Mouse (Mus musculus): ENCODE results near the gene Cyth1. TPM values are rescaled to one million over a fixed set of nuclear protein-coding genes. Genes with fewer than 3 reads are reported as not detected.

Cyth1 gene
- total RNA-seq, 2 experiments from 2014 or later = 56.4 to 60.9 TPM

DNA sequence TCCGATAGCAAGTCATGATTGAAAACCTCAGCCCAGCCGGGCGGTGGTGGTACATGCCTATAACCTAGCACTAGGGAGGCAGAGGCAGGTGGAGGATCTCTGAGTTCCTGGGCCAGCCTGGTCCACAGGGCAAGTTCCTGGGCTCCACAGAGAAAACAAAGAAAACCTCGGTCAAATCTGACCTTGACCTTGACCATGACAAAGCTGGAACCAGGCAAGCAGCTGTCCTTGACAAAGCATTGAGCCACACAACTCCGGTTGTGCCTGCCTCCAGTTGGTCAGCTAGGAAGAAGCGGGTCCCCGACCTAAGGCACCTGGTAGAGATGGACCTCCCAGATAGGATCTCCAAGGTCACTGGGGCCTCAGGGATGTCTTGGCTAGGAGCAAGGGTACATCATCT is 8.0 kb upstream of the Cyth1 start:
- DNase-seq = no peak
- intact Hi-C loops (cut with DNase I) = no loop called here

DNA sequence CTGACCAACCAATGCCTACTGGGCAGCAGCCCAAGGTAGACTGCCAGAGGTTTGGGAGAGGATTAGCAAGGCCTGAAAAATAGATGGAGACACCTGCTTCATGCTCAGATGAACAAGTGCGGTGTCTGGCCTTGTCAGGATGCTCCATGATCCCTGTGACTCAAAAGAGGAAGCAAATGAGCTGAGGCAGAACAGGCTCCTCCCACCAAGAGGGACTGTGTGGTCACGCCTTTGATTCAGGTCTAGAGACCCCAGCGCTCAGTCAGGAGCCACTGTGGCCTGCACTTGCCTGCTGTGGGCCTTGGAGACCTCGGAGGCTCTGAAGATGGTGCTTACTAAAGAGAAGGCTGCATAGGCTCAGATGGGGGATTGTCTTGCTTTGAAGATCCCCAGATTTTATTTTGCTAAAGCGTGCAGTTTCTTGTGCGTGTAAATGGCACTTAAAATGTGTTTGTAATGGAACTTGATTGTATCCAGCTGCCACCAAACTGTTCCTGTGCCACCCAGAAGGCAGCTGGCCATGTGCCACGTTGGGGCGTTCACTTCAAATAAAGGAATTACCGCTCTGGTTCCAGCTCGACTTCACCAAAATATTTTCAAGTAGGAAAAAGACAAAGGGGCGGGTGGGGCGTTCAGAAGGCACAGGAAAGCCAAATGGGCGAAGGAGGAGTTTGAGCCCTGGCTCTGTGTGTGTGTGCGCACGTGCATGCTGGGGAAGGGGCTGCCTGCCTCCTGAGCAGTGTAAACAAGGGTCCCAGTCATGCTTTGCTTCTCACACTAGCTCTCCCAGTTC is 6.0 kb upstream of the Cyth1 start:
- peak; percentile 58 to 69 for DNase-seq
- intact Hi-C loops (cut with DNase I) = no loop called here

DNA sequence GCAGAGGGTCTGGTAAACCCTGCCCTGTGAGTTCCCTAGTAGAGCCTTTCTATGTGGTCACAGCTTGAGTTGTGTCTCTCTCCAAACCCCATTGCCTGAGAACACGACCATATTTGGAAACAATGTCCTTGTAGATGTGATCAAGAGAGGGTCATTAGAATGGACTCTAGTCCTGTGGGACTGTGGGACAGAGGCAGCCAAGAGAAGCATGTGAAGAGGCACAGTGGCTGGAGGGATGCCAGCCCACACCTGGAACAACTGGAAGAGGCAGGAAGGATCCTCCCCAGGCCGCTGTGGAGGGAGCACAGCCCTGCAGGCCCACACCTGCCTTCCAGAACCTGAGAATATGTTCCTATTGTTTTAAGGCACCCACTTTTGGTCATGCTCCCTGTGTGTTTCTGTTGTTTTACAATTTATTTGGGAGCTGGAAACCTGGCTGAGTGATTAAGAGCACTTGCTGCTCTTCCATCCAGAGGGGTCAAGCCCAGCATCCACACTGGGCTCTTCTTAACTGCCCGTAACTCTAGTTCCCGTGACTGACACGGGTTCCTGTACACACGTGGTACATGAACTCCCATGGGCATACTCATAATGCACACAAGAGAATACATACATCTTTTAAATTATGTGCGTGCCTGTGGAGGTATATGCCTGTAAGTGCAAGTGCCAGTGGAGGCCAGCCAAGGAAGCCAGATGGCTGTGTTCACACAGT is 5.2 kb upstream of the Cyth1 start:
- intact Hi-C loops (cut with DNase I) = no loop called here
- peak; percentile 23 to 47 for DNase-seq

GRCm38 (mm10) chr11:118249012-118249383 is 606 bp upstream of the Cyth1 start:
- intact Hi-C loops (cut with DNase I) = no loop called here

GRCm38 (mm10) chr11:118247359-118248095 is 865 bp downstream of the Cyth1 start:
- intact Hi-C loops (cut with DNase I) = no loop called here

More at GRCm38 (mm10) chr11:118249012-118249383, 606 bp upstream of the Cyth1 start:
- DNase-seq = no peak

GRCm38 (mm10) chr11:118246724-118247123 is 1.7 kb downstream of the Cyth1 start:
- intact Hi-C loops (cut with DNase I) = no loop called here
- DNase-seq = no peak

More at GRCm38 (mm10) chr11:118247359-118248095, 865 bp downstream of the Cyth1 start:
- DNase-seq = peak; percentile 74 to 78

DNA sequence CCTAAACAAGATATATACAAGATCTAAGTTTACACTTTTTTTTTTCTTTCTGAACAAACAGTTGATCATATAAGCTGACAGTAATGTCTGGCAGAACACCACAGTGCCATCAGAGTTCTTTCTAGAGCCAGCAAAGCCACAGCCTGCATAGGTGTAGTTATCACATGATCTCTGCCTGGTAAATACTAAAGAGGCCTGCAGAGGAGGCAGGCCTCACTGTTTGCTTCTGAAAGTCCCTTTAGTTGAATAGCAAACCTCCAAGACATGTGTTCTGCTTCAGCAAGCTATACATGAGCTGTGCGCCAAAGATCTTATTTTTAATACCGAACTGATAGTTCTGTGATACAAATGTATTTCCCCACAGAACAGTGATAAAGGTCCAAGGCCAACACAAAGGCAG is 3.3 kb downstream of the Cyth1 start:
- intact Hi-C loops (cut with DNase I) = no loop called here
- DNase-seq = no peak

GRCm38 (mm10) chr11:118243627-118244261 is 4.6 kb downstream of the Cyth1 start:
- DNase-seq = no peak

GRCm38 (mm10) chr11:118242506-118242905 is 5.9 kb downstream of the Cyth1 start:
- intact Hi-C loops (cut with DNase I) = no loop called here
- DNase-seq = no peak

More at GRCm38 (mm10) chr11:118243627-118244261, 4.6 kb downstream of the Cyth1 start:
- intact Hi-C loops (cut with DNase I) = no loop called here

- no peak for DNase-seq
- intact Hi-C loops (cut with DNase I) = no loop called here
Measured at GRCm38 (mm10) chr11:118240388-118240787, 8.0 kb downstream of the Cyth1 start.

GRCm38 (mm10) chr11:118239281-118240198 is 8.9 kb downstream of the Cyth1 start:
- no peak for DNase-seq
- intact Hi-C loops (cut with DNase I) = no loop called here

DNA sequence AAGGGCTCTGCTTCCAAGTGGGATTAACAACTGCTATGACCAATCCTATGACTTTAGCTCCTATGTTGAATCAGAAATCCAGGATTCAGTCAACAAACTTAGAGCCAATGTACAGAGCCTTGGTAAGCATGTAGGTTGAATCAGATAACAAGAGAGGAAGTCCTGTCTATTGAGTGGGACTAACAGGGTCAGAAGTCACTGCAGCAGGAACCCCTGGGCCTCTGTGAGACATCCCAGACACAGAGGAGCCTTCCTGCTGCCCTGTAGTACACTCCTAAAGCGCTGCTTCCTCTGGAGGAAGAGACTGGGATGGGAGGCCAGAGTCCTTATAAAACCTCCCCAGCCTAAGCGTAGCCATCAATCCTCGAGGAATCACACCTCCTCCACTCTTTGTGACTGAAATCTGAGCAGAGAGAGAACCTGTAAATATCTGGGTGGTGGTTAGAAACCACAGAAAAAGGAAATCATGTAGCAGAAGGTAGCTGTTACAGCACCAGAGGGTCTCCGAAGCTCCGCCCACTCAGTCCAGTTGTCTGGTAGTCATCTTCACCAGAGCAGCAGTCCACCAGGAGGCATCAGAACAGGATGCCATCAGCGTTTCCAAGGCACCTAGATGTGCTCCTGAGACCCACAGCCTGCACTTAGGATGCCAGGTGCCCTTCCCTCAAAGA is 11.7 kb downstream of the Cyth1 start:
- no peak for DNase-seq
- intact Hi-C loops (cut with DNase I) = no loop called here

DNA sequence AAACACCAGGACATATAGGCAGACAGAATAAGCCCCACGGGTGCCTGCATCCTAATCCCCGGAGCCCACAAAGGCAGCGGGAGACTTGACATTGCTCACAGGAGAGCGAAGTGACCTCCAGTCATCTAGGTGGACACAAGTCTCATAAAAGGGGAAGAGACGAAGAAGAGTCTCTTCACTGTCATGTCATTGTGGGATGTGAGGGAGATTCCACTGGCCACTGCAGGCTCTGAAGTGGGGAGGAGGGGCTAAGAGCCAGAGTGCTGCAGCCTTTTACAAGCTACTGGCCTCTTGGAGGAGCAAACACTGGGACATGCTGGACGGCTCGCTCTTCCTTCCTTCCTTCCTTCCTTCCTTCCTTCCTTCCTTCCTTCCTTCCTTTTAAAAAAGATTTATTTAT is 13.5 kb downstream of the Cyth1 start:
- intact Hi-C loops (cut with DNase I) = no loop called here
- no peak for DNase-seq

GRCm38 (mm10) chr11:118234500-118234899 is 13.9 kb downstream of the Cyth1 start:
- intact Hi-C loops (cut with DNase I) = no loop called here

GRCm38 (mm10) chr11:118233924-118234323 is 14.5 kb downstream of the Cyth1 start:
- DNase-seq = no peak
- intact Hi-C loops (cut with DNase I) = no loop called here

More at GRCm38 (mm10) chr11:118234500-118234899, 13.9 kb downstream of the Cyth1 start:
- DNase-seq = peak; percentile 33 to 42

GRCm38 (mm10) chr11:118232314-118232831 is 16.0 kb downstream of the Cyth1 start:
- intact Hi-C loops (cut with DNase I) = no loop called here
- peak in 1 of 2 experiments; percentile 58 for DNase-seq

- no peak for DNase-seq
- intact Hi-C loops (cut with DNase I) = no loop called here
Measured at GRCm38 (mm10) chr11:118229941-118230340, 18.5 kb downstream of the Cyth1 start.

- DNase-seq = no peak
- intact Hi-C loops (cut with DNase I) = no loop called here
Measured at GRCm38 (mm10) chr11:118227650-118228049, 20.7 kb downstream of the Cyth1 start.

DNA sequence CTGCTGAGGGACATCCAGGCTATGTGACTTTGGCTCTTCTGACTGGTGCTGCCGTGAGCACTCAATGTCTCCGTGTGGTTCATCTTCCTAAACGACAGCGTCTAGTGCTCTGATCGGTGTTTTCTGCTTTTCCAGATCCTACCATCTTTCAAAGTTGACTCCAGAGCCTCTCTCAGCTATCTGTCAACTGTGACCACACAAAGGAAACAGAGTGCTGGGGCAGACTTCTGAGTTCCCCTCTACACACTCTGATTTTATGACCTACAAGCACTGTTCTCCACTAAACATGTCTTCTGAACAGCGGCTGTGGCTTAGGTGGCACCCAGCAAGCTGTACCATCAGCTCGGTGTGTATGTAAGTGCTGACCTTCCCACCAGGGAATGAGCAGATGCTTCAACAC is 21.5 kb downstream of the Cyth1 start:
- no peak for DNase-seq
- intact Hi-C loops (cut with DNase I) = no loop called here
